Mouse (Mus musculus) kidney, postnatal 25 days (tissue): ENCODE results near the gene Mthfsd.
A peak's percentile ranks its signal among the peaks of the same experiment; 100 is the strongest.

Experiments
- DNase-seq, 2 experiments: peaks; one replicate each; pipeline ENCODE4 v3.0.0; 2021; ENCODE audit warnings: mixed read lengths in 2 of 2

Mthfsd gene

DNA sequence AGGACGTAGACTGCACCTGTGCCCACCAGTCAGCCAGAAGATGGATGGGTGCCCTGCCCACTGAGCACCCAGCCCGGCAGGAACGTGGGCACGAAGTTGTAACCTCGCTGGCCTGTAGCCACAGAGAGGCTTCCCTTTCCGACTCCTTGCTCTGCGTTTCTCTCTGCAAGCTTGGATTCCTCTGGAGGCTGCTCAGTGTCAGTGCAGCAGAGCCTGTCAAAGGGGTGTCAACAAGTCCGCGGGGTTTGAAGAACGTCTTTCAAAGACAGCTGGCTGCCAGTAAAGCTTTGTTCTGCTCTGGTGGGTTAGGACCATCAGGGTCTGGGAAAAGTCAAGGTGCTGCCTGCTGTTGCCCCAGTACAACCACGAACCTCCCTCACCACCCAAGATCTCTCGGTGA, 36.7 kb downstream of the Mthfsd start:
- no peak for DNase-seq

DNA sequence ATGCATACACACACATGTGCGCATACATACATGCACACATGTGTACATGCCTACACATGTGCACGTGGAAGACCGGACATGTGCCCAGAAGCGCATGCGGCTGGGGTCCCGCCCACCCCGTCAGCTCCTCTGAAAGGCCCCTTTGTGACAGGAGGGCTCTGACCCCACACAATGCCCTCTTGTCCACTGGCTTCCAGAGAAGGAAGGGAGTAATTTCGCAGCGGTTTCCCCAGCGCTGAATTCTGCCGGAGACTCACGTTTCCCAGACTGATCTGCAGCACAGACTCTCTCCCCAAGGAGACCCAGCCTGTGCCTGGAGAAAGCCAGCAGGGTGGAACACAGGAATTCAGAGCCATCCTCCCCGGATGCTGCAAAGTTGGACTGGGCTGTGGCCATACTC, 44.5 kb downstream of the Mthfsd start:
- no peak for DNase-seq

DNA sequence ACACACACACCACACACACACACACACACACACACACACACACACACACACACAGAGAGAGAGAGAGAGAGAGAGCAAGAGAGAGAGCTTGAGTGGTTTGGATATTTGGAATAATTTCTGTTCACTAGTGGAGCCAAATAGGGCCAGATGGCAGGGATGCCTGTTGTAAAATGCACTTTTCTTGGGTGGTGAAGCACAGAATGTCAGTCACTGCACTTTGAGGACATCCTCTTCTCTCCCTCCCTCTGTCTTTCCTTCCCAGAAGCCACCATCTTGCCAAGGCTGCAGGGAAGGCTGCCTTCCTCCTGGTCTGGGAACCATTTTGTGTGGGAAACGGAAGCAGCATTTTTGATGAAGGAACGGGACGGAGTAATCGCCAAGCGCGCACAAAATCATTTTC, 45.7 kb downstream of the Mthfsd start:
- DNase-seq = no peak

DNA sequence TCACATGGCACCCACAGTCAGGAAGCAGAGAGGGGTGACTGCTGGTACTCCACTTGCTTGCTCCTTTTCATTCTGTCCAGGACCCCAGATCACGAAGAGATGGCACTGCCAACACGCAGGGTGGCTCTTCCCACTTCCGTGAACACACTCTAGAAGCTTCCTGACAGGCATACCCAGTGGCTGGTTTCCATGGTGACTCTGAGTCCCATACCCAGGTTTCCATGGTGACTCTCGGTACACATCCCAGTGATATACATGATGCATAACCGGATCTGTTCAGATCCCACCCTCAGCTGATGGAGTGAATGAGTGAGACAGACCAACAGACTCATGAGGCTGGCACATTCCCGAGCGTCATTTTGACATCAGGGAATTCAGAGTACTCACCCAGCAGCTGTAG, 49.1 kb downstream of the Mthfsd start:
- DNase-seq = no peak

DNA sequence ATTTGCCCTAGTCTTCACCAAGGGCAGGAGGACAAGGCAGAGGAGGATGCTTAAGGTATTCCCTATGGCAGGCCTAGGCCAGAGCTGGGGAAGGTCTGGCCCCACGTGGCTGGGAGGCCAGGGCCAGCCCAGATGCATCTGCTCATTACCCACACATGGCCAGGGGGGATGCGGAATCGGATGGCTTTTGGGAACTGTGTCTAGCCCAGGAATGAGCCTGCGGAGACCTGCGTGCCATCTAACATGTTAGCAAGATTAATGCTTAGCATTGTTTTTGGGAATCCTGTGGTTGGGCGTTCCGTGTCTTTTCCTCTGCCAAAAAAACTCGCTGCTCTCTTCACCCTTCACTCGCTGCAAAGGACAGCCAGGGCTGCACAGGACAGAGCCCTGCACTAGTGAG, 50.1 kb downstream of the Mthfsd start:
- no peak for DNase-seq

GRCm38 (mm10) chr8:121047441-121047840, 60.8 kb downstream of the Mthfsd start:
- peak in 1 of 2 experiments; percentile 21 for DNase-seq

GRCm38 (mm10) chr8:121043719-121044440, 64.3 kb downstream of the Mthfsd start:
- peak; percentile 4 to 66 for DNase-seq
